Mouse (Mus musculus) MEL (cell line): ENCODE measurements around the gene Abca7. TPM values are rescaled to one million over a fixed set of nuclear protein-coding genes. Genes with fewer than 3 reads are reported as not detected.

ENCODE experiments used
- DNase-seq: peaks from one replicate; pipeline ENCODE4 v3.0.0; 2011; ENCODE audit warnings: low read depth, low spot score
- H3K27ac ChIP-seq: 2 replicates; pipeline ENCODE4 v1.5.1; 2012; ENCODE audit warnings: low read depth, mild to moderate bottlenecking, control low read depth, low read length, moderate library complexity; ENCODE audit not compliant: control insufficient read depth
- H3K27me3 ChIP-seq, 2 experiments: fragments of 150-350 bp in 1 of 2; sonication (generic) in 1 of 2; 2 replicates each; pipeline ENCODE4 v1.6.1; 2012; ENCODE audit warnings: low read length in 2 of 2, mild to moderate bottlenecking in 2 of 2, improper control_type of control experiment in 1 of 2, moderate library complexity in 1 of 2; ENCODE audit not compliant: insufficient read depth in 2 of 2, control insufficient read depth in 1 of 2
- H3K36me3 ChIP-seq, 2 experiments: 2 replicates each; pipeline ENCODE4 v1.6.1; 2012 to 2014; ENCODE audit warnings: low read length in 2 of 2, improper control_type of control experiment in 1 of 2, inconsistent platforms in 1 of 2, mild to moderate bottlenecking in 1 of 2; ENCODE audit not compliant: insufficient read depth in 2 of 2, control insufficient read depth in 1 of 2
- H3K4me1 ChIP-seq, 2 experiments: fragments of 150-350 bp in 1 of 2; sonication (generic) in 1 of 2; 2 replicates each; pipeline ENCODE4 v1.6.1; 2012; ENCODE audit warnings: low read length in 2 of 2, improper control_type of control experiment in 1 of 2, mild to moderate bottlenecking in 1 of 2; ENCODE audit not compliant: insufficient read depth in 2 of 2, control insufficient read depth in 1 of 2
- H3K4me3 ChIP-seq, 2 experiments: fragments of 150-350 bp in 1 of 2; sonication (generic) in 1 of 2; 2 replicates each; pipeline ENCODE4 v1.5.1; 2012; ENCODE audit warnings: low read depth in 2 of 2, low read length in 2 of 2, mild to moderate bottlenecking in 2 of 2, moderate library complexity in 2 of 2, control low read depth in 1 of 2, improper control_type of control experiment in 1 of 2; ENCODE audit not compliant: control insufficient read depth in 1 of 2, insufficient read depth in 1 of 2
- H3K79me2 ChIP-seq: 2 replicates; pipeline ENCODE4 v1.6.1; 2012; ENCODE audit warnings: mild to moderate bottlenecking, low read length, moderate library complexity; ENCODE audit not compliant: control insufficient read depth, poor library complexity, insufficient read depth
- H3K9ac ChIP-seq: 2 replicates; pipeline ENCODE4 v1.6.1; 2012; ENCODE audit warnings: low read depth, mild to moderate bottlenecking, control low read depth, low read length, moderate library complexity; ENCODE audit not compliant: control insufficient read depth, poor library complexity, severe bottlenecking
- H3K9me3 ChIP-seq: fragments of 150-350 bp; sonication (generic); replicated peaks from 2 replicates; pipeline ENCODE4 v1.6.1; 2012; ENCODE audit warnings: mild to moderate bottlenecking, low read length, improper control_type of control experiment, moderate library complexity; ENCODE audit not compliant: insufficient read depth
- BHLHE40 ChIP-seq: IDR thresholded peaks from 2 replicates; pipeline ENCODE4 v1.6.1; 2012; ENCODE audit warnings: low read depth, mild to moderate bottlenecking, inconsistent platforms, low read length, improper control_type of control experiment, borderline replicate concordance
- CHD2 ChIP-seq: IDR thresholded peaks from 2 replicates; pipeline ENCODE4 v1.6.1; 2011; ENCODE audit warnings: low read length, improper control_type of control experiment
- CTCF ChIP-seq, 3 experiments: IDR thresholded peaks in 2 of 3; conservative IDR thresholded peaks in 1 of 3; 2 replicates each; pipeline ENCODE4 v1.5.1; 2011 to 2012; ENCODE audit warnings: low read length in 3 of 3, low read depth in 2 of 3, mild to moderate bottlenecking in 2 of 3, improper control_type of control experiment in 1 of 3, inconsistent platforms in 1 of 3, mixed read lengths in 1 of 3, moderate library complexity in 1 of 3; ENCODE audit not compliant: control insufficient read depth in 1 of 3, insufficient read depth in 1 of 3, poor library complexity in 1 of 3, severe bottlenecking in 1 of 3
- EP300 ChIP-seq, 2 experiments: IDR thresholded peaks; 2 replicates each; pipeline ENCODE4 v1.6.1; 2011; ENCODE audit warnings: improper control_type of control experiment in 2 of 2, low read length in 2 of 2, low read depth in 1 of 2, mild to moderate bottlenecking in 1 of 2
- ETS1 ChIP-seq: IDR thresholded peaks from 2 replicates; pipeline ENCODE4 v1.6.1; 2012; ENCODE audit warnings: low read depth, mild to moderate bottlenecking, inconsistent platforms, low read length, improper control_type of control experiment, moderate library complexity
- GABPA ChIP-seq: IDR thresholded peaks from 2 replicates; pipeline ENCODE4 v1.6.1; 2012; ENCODE audit warnings: low read depth, mild to moderate bottlenecking, inconsistent platforms, low read length, improper control_type of control experiment, moderate library complexity
- GATA1 ChIP-seq: IDR thresholded peaks from 2 replicates; pipeline ENCODE4 v1.6.1; 2011; ENCODE audit warnings: low read depth, low read length, improper control_type of control experiment
- HCFC1 ChIP-seq: IDR thresholded peaks from 2 replicates; pipeline ENCODE4 v1.6.1; 2012; ENCODE audit warnings: low read depth, mild to moderate bottlenecking, inconsistent platforms, low read length, improper control_type of control experiment, moderate library complexity
- JUND ChIP-seq: IDR thresholded peaks from 2 replicates; pipeline ENCODE4 v1.6.1; 2011; ENCODE audit warnings: low read depth, mild to moderate bottlenecking, improper control_type of control experiment, low read length
- KAT2A ChIP-seq: conservative IDR thresholded peaks from 2 replicates; pipeline ENCODE4 v1.6.1; 2012; ENCODE audit warnings: low read depth, low read length, improper control_type of control experiment, inconsistent platforms
- MAX ChIP-seq: IDR thresholded peaks from 2 replicates; pipeline ENCODE4 v1.6.1; 2011; ENCODE audit warnings: low read length, improper control_type of control experiment
- MEF2A ChIP-seq: IDR thresholded peaks from 2 replicates; pipeline ENCODE4 v1.6.1; 2014; ENCODE audit warnings: low read depth, mild to moderate bottlenecking, inconsistent platforms, low read length, improper control_type of control experiment; ENCODE audit not compliant: poor library complexity, insufficient replicate concordance, severe bottlenecking; ENCODE audit errors: extremely low read depth
- MXI1 ChIP-seq: IDR thresholded peaks from 2 replicates; pipeline ENCODE4 v1.6.1; 2011; ENCODE audit warnings: mild to moderate bottlenecking, low read depth, low read length, improper control_type of control experiment
- MYB ChIP-seq: IDR thresholded peaks from 2 replicates; pipeline ENCODE4 v1.6.1; 2011; ENCODE audit warnings: mild to moderate bottlenecking, low read depth, low read length, improper control_type of control experiment
- MYC ChIP-seq: IDR thresholded peaks from 2 replicates; pipeline ENCODE4 v1.6.1; 2011; ENCODE audit warnings: low read depth, mild to moderate bottlenecking, low read length, improper control_type of control experiment, moderate library complexity
- NELFE ChIP-seq: IDR thresholded peaks from 2 replicates; pipeline ENCODE4 v1.6.1; 2011; ENCODE audit warnings: low read depth, low read length, improper control_type of control experiment
- NRF1 ChIP-seq: IDR thresholded peaks from 2 replicates; pipeline ENCODE4 v1.6.1; 2014; ENCODE audit warnings: low read depth, mild to moderate bottlenecking, inconsistent platforms, low read length, improper control_type of control experiment, moderate library complexity; ENCODE audit not compliant: poor library complexity, insufficient read depth, severe bottlenecking
- POLR2A ChIP-seq, 2 experiments: IDR thresholded peaks; 2 replicates each; pipeline ENCODE4 v1.6.1; 2011 to 2012; ENCODE audit warnings: low read length in 2 of 2, mild to moderate bottlenecking in 2 of 2, control low read depth in 1 of 2, improper control_type of control experiment in 1 of 2, low read depth in 1 of 2, moderate library complexity in 1 of 2; ENCODE audit not compliant: control insufficient read depth in 1 of 2, insufficient read depth in 1 of 2, poor library complexity in 1 of 2
- RCOR1 ChIP-seq: IDR thresholded peaks from 2 replicates; pipeline ENCODE4 v1.6.1; 2012; ENCODE audit warnings: low read depth, mild to moderate bottlenecking, inconsistent platforms, low read length, improper control_type of control experiment
- SIN3A ChIP-seq: IDR thresholded peaks from 2 replicates; pipeline ENCODE4 v1.6.1; 2012; ENCODE audit warnings: low read length, improper control_type of control experiment, inconsistent platforms
- TAL1 ChIP-seq: IDR thresholded peaks from 2 replicates; pipeline ENCODE4 v1.6.1; 2012; ENCODE audit warnings: mild to moderate bottlenecking, inconsistent platforms, low read length, moderate library complexity, mixed read lengths
- ZC3H11A ChIP-seq: IDR thresholded peaks from 2 replicates; pipeline ENCODE4 v1.6.1; 2012; ENCODE audit warnings: low read depth, mild to moderate bottlenecking, inconsistent platforms, low read length, improper control_type of control experiment
- ZKSCAN1 ChIP-seq: IDR thresholded peaks from 2 replicates; pipeline ENCODE4 v1.6.1; 2012; ENCODE audit warnings: low read depth, mild to moderate bottlenecking, inconsistent platforms, low read length, improper control_type of control experiment, moderate library complexity
- ZNF384 ChIP-seq: IDR thresholded peaks from 2 replicates; pipeline ENCODE4 v1.6.1; 2012; ENCODE audit warnings: low read depth, mild to moderate bottlenecking, inconsistent platforms, low read length, improper control_type of control experiment
- polyA plus RNA-seq, 2 experiments: library from polyadenylated mRNA; stranded (reverse) in 1 of 2; unstranded in 1 of 2; fragments of >175 nt in 1 of 2; fragments of >200 nt in 1 of 2; gene quantifications; 2 replicates each; pipeline versions ENCODE4 v1.2.1 to v1.2.4; 2012; ENCODE audit warnings: low replicate concordance in 2 of 2, low read depth in 1 of 2; ENCODE audit not compliant: insufficient read length in 2 of 2, insufficient read depth in 1 of 2, missing spikeins in 1 of 2
- total RNA-seq: library from RNA; depleted of rRNA; stranded (reverse); fragments of 300-350 nt; gene quantifications from 2 replicates; pipeline ENCODE4 v1.2.3, GENCODE M21; 2012

Gene Abca7
- total and polyA plus RNA-seq, 3 experiments: 7.7 to 16.8 TPM; not detected in 1

DNA sequence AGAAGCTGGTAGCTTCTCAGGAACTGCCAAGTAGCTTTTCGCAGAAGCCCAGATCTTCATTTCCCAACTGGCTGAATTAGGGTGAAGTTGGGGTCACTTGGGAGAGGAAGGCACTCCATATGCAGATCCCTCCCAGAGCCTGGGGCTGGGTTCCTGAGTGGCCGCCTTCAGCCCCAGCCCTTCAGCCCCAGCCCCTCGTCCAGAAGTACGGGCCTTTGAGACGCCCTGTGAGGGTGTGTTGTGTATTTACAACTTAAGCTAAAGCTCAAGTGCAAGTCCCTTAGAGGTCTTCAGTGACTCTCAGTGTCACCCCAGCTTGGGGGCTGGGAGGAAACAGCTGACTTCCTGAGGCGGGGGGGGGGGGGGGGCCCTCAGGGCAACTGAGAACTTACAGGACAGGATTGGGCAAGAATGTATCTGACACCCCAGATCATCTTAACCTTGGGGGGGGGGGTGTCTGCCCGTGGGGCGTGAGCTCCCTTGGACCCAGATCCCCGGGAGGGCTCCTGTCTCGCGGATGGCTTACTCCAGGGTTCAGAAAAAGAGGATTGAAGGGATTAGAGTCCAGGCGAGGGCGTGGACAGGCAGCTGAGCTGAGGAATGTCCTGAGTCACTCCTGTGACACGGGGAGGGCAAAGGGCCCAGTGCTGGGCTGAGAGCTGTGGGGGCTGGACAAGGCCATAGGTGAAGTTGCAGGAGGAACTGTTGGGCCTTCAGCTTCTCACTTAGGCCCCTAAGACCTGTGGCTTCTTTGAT lies 55.5 kb downstream of the Abca7 start:
- Histone ChIP-seq H3K36me3 (peaks cover 0 to 44% of the 10 kb centered on the region in 2 experiments; a peak in 2 of 4 replicates), H3K9ac (no peak overlapping the region), H3K9me3 (no peaks in the 10 kb centered on the region), H3K4me1 (peaks cover 22 to 42% of the 10 kb centered on the region in 2 experiments), H3K27me3 (no peaks in the 10 kb centered on the region), H3K27ac (no peak overlapping the region; the same call in 1 of the 2 replicates), H3K4me3 (no peak overlapping the region), H3K79me2 (peaks cover 20% of the 10 kb centered on the region)
- no peak for DNase-seq
- TF ChIP-seq ZKSCAN1 (no peak), KAT2A (no peak), MYB (no peak)

DNA sequence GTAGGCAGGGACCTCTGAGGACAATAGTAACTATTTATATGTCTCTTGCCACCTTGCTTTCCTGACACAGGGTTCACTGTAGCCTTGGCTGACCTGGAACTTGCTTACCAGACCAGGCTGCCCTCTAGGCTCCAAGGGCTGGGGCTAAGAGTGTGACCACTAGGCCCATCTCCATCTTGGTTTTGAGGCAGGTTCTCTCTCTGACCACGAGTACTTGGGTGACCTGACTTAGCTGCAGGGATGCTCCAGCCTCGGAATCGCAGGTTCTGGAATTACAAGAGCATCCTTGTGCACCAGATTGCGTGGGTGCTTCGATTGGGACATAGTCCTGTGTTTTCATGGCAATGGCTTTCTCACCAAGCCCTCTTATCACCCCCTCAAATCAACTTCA lies 56.1 kb downstream of the Abca7 start:
- TF ChIP-seq GABPA (no peak), KAT2A (no peak)
- Histone ChIP-seq H3K9ac (no peak overlapping the region), H3K79me2 (peaks cover 20% of the 10 kb centered on the region), H3K4me3 (no peak overlapping the region), H3K4me1 (peaks cover 22 to 42% of the 10 kb centered on the region in 2 experiments), H3K27me3 (no peaks in the 10 kb centered on the region), H3K27ac (no peak overlapping the region), H3K36me3 (peaks cover 0 to 44% of the 10 kb centered on the region in 2 experiments; a peak in 2 of 4 replicates), H3K9me3 (no peaks in the 10 kb centered on the region)
- no peak for DNase-seq

DNA sequence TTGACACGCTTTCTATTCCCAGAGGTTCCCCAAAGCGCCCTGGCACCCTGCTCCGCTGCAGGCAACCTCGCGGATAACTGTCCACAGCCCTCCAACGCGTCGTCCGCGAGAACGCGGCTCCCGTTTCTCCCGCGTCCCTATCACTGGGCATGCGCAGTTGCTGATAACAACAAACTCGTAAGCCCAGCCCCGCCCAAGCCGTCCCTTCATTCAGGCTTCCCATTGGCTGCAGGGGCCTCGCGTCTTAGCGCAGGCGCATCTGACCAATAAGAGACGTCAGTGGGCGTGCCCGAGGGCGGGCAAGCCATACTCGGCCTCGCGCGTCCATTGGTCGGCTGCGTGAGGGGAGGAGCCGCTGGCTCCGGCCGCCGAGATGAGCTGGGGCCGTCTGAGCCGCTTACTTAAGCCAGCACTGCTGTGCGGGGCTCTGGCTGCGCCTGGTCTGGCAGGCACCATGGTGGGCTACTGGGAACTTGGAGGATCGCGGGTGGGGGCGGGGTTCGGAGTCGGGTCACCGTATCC lies 57.0 kb downstream of the Abca7 start:
- H3K79me2 ChIP-seq: peaks cover 20% of the 10 kb centered on the region
- peak overlapping the region; percentile 80 for H3K27ac ChIP-seq
- DNase-seq: peak; percentile 99
- peak overlapping the region; percentile 89 for H3K9ac ChIP-seq
- H3K4me3 ChIP-seq: peak overlapping the region; percentile 77
- H3K4me1 ChIP-seq: peaks cover 18 to 34% of the 10 kb centered on the region in 2 experiments
- H3K9me3 ChIP-seq: no peaks in the 10 kb centered on the region
- H3K36me3 ChIP-seq: peaks cover 0 to 36% of the 10 kb centered on the region in 2 experiments; a peak in 2 of 4 replicates
- H3K27me3 ChIP-seq: no peaks in the 10 kb centered on the region
- TF ChIP-seq MYC: peak; percentile 13; the same call in 1 of the 2 replicates
- peak; percentile 97 for TF ChIP-seq POLR2A (IDR thresholded peaks at IDR 0.05; ENCODE audit: control insufficient read depth in 1 of 2, insufficient read depth in 1 of 2, low read depth in 1 of 2, low read length in 2 of 2, poor library complexity in 1 of 2)
- no peak for TF ChIP-seq JUND
- no peak for TF ChIP-seq ZC3H11A
- TF ChIP-seq CTCF (IDR thresholded peaks at IDR 0.05 in 2 of 3, conservative IDR thresholded peaks at IDR 0.05 in 1 of 3; ENCODE audit: control insufficient read depth in 1 of 3, insufficient read depth in 1 of 3, low read depth in 2 of 3, low read length in 3 of 3, poor library complexity in 1 of 3, severe bottlenecking in 1 of 3): no peak
- no peak for TF ChIP-seq EP300 (IDR thresholded peaks at IDR 0.05; ENCODE audit: low read depth in 1 of 2, low read length in 2 of 2)
- TF ChIP-seq NELFE: peak; percentile 97
- TF ChIP-seq ETS1: peak; percentile 45; the same call in 1 of the 2 replicates
- no peak for TF ChIP-seq MYB
- 0 out of 2 replicates have a peak, but pooled peaks have one; percentile 13 for TF ChIP-seq MEF2A
- TF ChIP-seq ZKSCAN1: no peak
- TF ChIP-seq MXI1: peak; percentile 69
- no peak for TF ChIP-seq TAL1
- TF ChIP-seq BHLHE40: no peak
- peak; percentile 8; the same call in 1 of the 2 replicates for TF ChIP-seq CHD2
- no peak for TF ChIP-seq ZNF384
- TF ChIP-seq HCFC1: peak; percentile 75
- peak; percentile 97 for TF ChIP-seq MAX
- peak; percentile 66 for TF ChIP-seq SIN3A
- TF ChIP-seq NRF1: peak; percentile 91
- TF ChIP-seq GATA1: peak; percentile 78
- no peak for TF ChIP-seq RCOR1
